Mouse (Mus musculus) liver, embryonic 14.5 days (tissue): ENCODE measurements around the gene Helz2.

Source experiments
- CTCF ChIP-seq: IDR thresholded peaks from 2 replicates; pipeline ENCODE4 v1.5.1; 2016; ENCODE audit warnings: antibody characterized with exemption, low read depth, control low read depth
- EP300 ChIP-seq: IDR thresholded peaks from 2 replicates; pipeline ENCODE4 v1.6.1; 2016; ENCODE audit warnings: antibody characterized with exemption, low read depth

DNA sequence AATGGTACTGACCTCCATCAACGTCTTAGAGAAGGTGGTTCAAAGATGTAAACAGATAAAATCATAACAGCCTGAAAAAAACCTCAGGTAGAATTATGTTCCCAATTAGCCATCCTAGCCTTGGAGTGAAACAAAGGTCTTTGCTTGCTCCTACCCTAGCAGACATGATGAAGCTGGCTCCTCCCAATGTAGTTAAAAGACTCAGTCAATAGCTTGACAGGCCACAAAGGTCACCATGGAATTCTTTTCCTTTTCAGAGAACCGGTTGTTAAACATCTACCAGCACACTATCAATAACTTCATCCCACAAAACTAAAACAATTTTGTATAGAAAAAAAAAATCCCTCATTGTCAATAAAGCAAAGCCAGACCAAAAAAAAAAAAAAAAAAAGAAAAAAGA lies 3.2 kb upstream of the Helz2 start:
- no peak for TF ChIP-seq CTCF
- no peak for TF ChIP-seq EP300
